Mouse (Mus musculus) olfactory bulb, adult 2 months (tissue): Measurements from ENCODE around the gene Sstr1.

Experiments
- CTCF ChIP-seq: fragments of 200-500 bp; IDR thresholded peaks from 2 replicates; pipeline ENCODE4 v1.5.1; 2012; ENCODE audit warnings: low read depth, mild to moderate bottlenecking, low read length, moderate library complexity; ENCODE audit not compliant: insufficient read depth
- POLR2A ChIP-seq: fragments of 200-500 bp; IDR thresholded peaks from 2 replicates; pipeline ENCODE4 v1.6.1; 2012; ENCODE audit warnings: mild to moderate bottlenecking, low read depth, low read length, moderate library complexity; ENCODE audit not compliant: insufficient read depth

- TF ChIP-seq CTCF (no peak), POLR2A (no peak)
Measured at GRCm38 (mm10) chr12:58212261-58212923, 820 bp downstream of the Sstr1 start.
